Mouse (Mus musculus): ENCODE data around the gene Zfp36. TPM values are rescaled to one million over a fixed set of nuclear protein-coding genes. Genes with fewer than 3 reads are reported as not detected.

Zfp36 gene
- polyA plus RNA-seq, 1 experiment from 2014 or later, result 61.5 TPM

DNA sequence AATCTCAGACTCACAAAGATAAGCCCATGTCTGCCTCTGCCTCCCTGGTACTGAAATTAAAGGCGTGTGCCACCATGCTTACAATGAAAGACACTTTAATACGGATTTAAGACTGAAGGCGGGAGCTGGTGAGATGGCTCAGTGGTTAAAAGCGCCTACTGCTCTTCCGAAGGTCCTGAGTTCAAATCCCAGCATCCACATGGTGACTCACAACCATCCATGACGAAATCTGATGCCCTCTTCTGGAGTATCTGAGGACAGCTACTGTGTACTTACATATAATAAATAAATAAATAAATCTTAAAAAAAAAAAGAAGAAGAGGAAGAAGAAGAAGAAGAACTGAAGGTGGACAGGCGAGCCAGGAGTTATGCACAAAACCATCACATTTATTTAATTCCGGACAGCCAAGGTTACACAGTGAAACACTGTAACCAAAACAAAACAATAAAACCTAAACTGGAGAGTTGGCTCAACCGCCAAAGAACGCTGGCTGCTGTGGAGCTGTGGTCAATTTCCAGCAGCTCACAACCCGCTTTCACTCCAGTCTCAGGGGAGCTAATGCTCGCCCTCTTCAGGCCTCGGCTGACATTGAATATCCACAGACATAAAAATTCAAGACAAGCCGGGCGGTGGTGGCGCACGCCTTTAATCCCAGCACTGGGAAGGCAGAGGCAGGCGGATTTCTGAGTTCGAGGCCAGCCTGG lies 40.7 kb downstream of the Zfp36 start:
- no peaks in the 10 kb centered on the region; the same call in none of the 2 replicates for H3K4me1 ChIP-seq (replicated peaks; ENCODE audit: control insufficient read depth, insufficient read depth, low read length)
- H3K27ac ChIP-seq (ENCODE audit: low read depth, low read length), result peak overlapping the region; percentile 89
- peak; percentile 45 for TF ChIP-seq CTCF (IDR thresholded peaks at IDR 0.05; ENCODE audit: low read depth)
- peak overlapping the region; percentile 87 for H3K4me3 ChIP-seq (ENCODE audit: low read depth, low read length)
- peaks cover 6% of the 10 kb centered on the region; the same call in 1 of the 2 replicates for H3K36me3 ChIP-seq (ENCODE audit: control insufficient read depth, insufficient read depth)
- no peaks in the 10 kb centered on the region for H3K27me3 ChIP-seq (replicated peaks; ENCODE audit: control insufficient read depth, insufficient read depth, low read length)
- 71% methylated on average over 19 of the region's 19 CpGs for WGBS
- H3K4me2 ChIP-seq (replicated peaks; ENCODE audit: low read depth), result peak overlapping the region; percentile 70
- 0 out of 2 replicates have a peak overlapping the region, but pooled peaks have one; percentile 92 for H3K9ac ChIP-seq (ENCODE audit: low read depth, low read length)
- no peaks in the 10 kb centered on the region for H3K9me3 ChIP-seq (ENCODE audit: control insufficient read depth)
- ATAC-seq, result no peak

DNA sequence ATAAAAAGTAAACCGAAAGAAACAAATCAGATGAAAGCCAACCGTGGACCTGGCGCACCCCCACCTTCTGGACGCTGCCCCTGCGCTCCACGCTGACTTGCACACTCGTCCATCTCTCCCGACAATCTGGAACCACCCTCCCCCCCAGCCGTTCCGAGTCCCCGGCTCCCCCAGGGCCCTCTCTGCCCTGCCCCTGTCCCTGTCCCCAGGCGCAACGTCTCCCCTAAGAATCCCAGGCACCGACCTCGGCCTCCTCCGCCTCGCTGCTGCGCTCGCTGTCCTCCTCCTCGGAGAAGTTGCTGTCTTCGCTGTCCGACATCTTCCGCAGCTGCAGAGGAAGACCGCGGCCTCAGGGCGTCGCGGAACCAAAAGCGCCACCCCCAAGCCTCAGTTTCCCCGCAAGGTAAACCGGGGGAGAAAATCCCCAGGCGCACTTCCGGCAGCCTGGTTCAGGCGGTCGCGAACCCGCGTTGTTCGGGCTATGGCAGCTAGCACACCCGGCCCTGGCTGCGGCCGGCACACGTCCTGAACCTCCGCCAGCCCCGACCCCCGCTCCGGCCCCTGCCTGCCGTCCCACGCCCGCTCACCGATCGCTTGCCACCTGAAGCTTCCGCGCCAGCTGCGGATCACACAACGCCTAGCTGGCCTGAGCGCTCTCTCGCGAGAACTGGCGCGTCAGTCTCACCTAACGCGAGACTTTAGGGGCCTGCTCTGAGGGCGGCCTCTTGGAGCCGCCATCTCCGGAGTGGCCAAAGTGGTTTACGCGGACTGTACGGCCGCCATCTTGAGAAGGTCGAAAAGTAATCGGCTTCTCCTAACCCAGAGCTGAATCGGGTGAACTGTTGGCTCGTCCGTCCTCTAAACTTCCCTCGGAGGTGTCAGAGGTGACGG lies 41.7 kb downstream of the Zfp36 start, which contains the start of gene Supt5:
TSS of gene Supt5 (minus strand) at position 639 of the 891 bp plus-strand sequence.
- Histone ChIP-seq H3K36me3 (ENCODE audit: control insufficient read depth, insufficient read depth) (peaks cover 10% of the 10 kb centered on the region), H3K4me2 (replicated peaks; ENCODE audit: low read depth) (peak within 1 kb of the TSS; percentile 70), H3K27me3 (replicated peaks; ENCODE audit: control insufficient read depth, insufficient read depth, low read length) (no peaks in the 10 kb centered on the region), H3K4me3 (ENCODE audit: low read depth, low read length) (peak within 1 kb of the TSS; percentile 87), H3K27ac (ENCODE audit: low read depth, low read length) (peak within 1 kb of the TSS; percentile 89), H3K4me1 (replicated peaks; ENCODE audit: control insufficient read depth, insufficient read depth, low read length) (no peaks in the 10 kb centered on the region; the same call in none of the 2 replicates), H3K9me3 (ENCODE audit: control insufficient read depth) (no peaks in the 10 kb centered on the region), H3K9ac (ENCODE audit: low read depth, low read length) (peak within 1 kb of the TSS; percentile 92)
- WGBS, result under 1% methylated on average over 77 of the region's 77 CpGs
- ATAC-seq, result peak; percentile 97
- TF ChIP-seq CTCF (IDR thresholded peaks at IDR 0.05; ENCODE audit: low read depth), result peak; percentile 24; the same call in 1 of the 2 replicates

DNA sequence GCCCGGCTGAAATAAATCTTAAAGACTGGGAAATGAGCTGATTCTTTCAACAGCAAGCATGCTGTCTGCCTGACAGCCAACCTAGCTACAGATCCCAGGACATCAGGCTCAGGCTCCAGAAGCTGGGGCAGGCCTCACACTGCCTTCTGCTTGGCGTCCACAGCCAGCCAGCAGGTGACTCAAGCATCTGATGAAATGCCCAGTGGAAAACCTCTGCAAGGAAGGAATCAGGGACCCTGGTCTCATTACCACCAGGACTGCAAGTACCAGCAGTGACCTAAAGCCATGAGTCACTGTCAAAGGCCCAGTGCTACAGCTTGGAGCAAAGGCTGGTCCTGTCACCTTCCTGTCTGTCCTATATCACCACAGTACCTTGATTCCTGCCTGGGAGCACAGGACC lies 44.6 kb downstream of the Zfp36 start:
- no peaks in the 10 kb centered on the region; the same call in 1 of the 2 replicates for H3K4me1 ChIP-seq (replicated peaks; ENCODE audit: control insufficient read depth, insufficient read depth, low read length)
- no peak for TF ChIP-seq CTCF (IDR thresholded peaks at IDR 0.05; ENCODE audit: low read depth)
- H3K4me3 ChIP-seq (ENCODE audit: low read depth, low read length), result no peak overlapping the region
- no peaks in the 10 kb centered on the region for H3K9me3 ChIP-seq (ENCODE audit: control insufficient read depth)
- 93% methylated on average over 2 of the region's 2 CpGs for WGBS
- H3K4me2 ChIP-seq (replicated peaks; ENCODE audit: low read depth), result no peak overlapping the region
- H3K27ac ChIP-seq (ENCODE audit: low read depth, low read length), result no peak overlapping the region
- no peaks in the 10 kb centered on the region for H3K27me3 ChIP-seq (replicated peaks; ENCODE audit: control insufficient read depth, insufficient read depth, low read length)
- peaks cover 20% of the 10 kb centered on the region for H3K36me3 ChIP-seq (ENCODE audit: control insufficient read depth, insufficient read depth)
- ATAC-seq, result no peak
- no peak overlapping the region for H3K9ac ChIP-seq (ENCODE audit: low read depth, low read length)

DNA sequence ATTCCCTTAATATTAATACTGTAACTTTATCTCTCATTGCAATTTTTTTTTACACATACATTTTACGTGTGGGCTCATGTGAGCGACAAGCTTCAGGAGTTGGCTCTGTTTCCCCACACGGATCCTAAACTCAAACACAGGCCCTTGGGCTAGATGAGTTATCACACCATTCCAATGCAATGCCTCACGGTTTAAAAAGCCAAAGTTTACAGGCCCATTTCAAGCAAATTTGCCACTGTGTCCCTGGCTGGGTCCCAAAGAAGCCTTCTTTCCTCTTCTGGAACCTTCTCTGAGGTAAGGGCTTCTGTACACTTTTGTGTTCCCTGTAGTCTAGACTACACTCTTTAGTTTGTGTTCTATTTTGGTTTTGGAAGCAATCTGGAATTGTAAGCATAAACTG lies 45.5 kb downstream of the Zfp36 start:
- TF ChIP-seq CTCF (IDR thresholded peaks at IDR 0.05; ENCODE audit: low read depth), result no peak
- H3K9ac ChIP-seq (ENCODE audit: low read depth, low read length), result no peak overlapping the region
- no peaks in the 10 kb centered on the region; the same call in 1 of the 2 replicates for H3K4me1 ChIP-seq (replicated peaks; ENCODE audit: control insufficient read depth, insufficient read depth, low read length)
- H3K9me3 ChIP-seq (ENCODE audit: control insufficient read depth), result no peaks in the 10 kb centered on the region
- H3K4me3 ChIP-seq (ENCODE audit: low read depth, low read length), result no peak overlapping the region
- H3K27ac ChIP-seq (ENCODE audit: low read depth, low read length), result no peak overlapping the region
- peaks cover 30% of the 10 kb centered on the region for H3K36me3 ChIP-seq (ENCODE audit: control insufficient read depth, insufficient read depth)
- WGBS, result 88% methylated on average over 4 of the region's 4 CpGs
- no peaks in the 10 kb centered on the region for H3K27me3 ChIP-seq (replicated peaks; ENCODE audit: control insufficient read depth, insufficient read depth, low read length)
- no peak for ATAC-seq
- H3K4me2 ChIP-seq (replicated peaks; ENCODE audit: low read depth), result no peak overlapping the region

DNA sequence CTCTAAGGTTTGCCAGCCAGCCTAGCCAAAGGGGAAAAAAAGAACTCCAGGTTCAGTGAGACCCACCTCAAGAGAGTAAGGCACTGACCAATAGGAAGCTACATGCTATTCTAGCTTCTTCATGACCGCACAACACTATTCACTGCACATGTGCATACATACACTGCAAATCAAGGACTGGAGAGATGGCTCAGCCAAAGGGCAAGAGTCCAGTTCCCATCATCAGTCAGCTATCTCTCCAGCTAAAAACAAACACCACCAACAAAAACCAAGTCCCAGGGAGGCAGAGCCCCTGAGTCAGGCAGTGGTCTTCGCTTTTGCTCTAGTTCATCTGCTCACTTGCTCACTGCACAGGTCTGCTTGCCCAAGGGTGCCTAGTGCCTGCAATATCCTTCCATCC lies 51.8 kb downstream of the Zfp36 start:
- Histone ChIP-seq H3K4me3 (ENCODE audit: low read depth, low read length) (no peak overlapping the region), H3K9me3 (ENCODE audit: control insufficient read depth) (no peaks in the 10 kb centered on the region)

More for the DNA sequence above, 51.8 kb downstream of the Zfp36 start:
- no peak for TF ChIP-seq CTCF (IDR thresholded peaks at IDR 0.05; ENCODE audit: low read depth)
- H3K9ac ChIP-seq (ENCODE audit: low read depth, low read length), result no peak overlapping the region
- H3K4me2 ChIP-seq (replicated peaks; ENCODE audit: low read depth), result no peak overlapping the region
- WGBS, result 92% methylated on average over 2 of the region's 2 CpGs
- H3K27me3 ChIP-seq (replicated peaks; ENCODE audit: control insufficient read depth, insufficient read depth, low read length), result no peaks in the 10 kb centered on the region
- ATAC-seq, result no peak
- no peak overlapping the region; the same call in 1 of the 2 replicates for H3K27ac ChIP-seq (ENCODE audit: low read depth, low read length)
- H3K4me1 ChIP-seq (replicated peaks; ENCODE audit: control insufficient read depth, insufficient read depth, low read length), result no peaks in the 10 kb centered on the region
- peaks cover 79% of the 10 kb centered on the region for H3K36me3 ChIP-seq (ENCODE audit: control insufficient read depth, insufficient read depth)

Other genes starting within 250 kb of the Zfp36 start
- gene Fbl, start 210.5 kb downstream of the Zfp36 start, polyA plus RNA-seq (2015; fragmentation: Nextera tagmentation; extraction: Ambion mirVana), result 60.6 and 67.1 TPM in 2 replicates
- 7.0 and 8.2 TPM in 2 replicates for gene Dyrk1b, start 200.8 kb downstream of the Zfp36 start, polyA plus RNA-seq (2015; fragmentation: Nextera tagmentation; extraction: Ambion mirVana)
- 3.1 and 3.7 TPM in 2 replicates for gene Eid2, start 112.4 kb downstream of the Zfp36 start, polyA plus RNA-seq (2015; fragmentation: Nextera tagmentation; extraction: Ambion mirVana)
- gene Eid2b, start 102.5 kb downstream of the Zfp36 start, polyA plus RNA-seq (2015; fragmentation: Nextera tagmentation; extraction: Ambion mirVana), result 6.8 and 7.0 TPM in 2 replicates
- 0.24 TPM in 1 of 2 replicates, not detected in the other for gene Selenov, start 89.1 kb downstream of the Zfp36 start, polyA plus RNA-seq (2015; fragmentation: Nextera tagmentation; extraction: Ambion mirVana)
- 0.90 and 0.95 TPM in 2 replicates for gene Dll3, start 78.0 kb downstream of the Zfp36 start, polyA plus RNA-seq (2015; fragmentation: Nextera tagmentation; extraction: Ambion mirVana)
- 68.8 and 69.7 TPM in 2 replicates for gene Timm50, start 68.2 kb downstream of the Zfp36 start, polyA plus RNA-seq (2015; fragmentation: Nextera tagmentation; extraction: Ambion mirVana)
- gene Supt5, start 41.5 kb downstream of the Zfp36 start, polyA plus RNA-seq (2015; fragmentation: Nextera tagmentation; extraction: Ambion mirVana), result 32.5 and 34.6 TPM in 2 replicates
- gene Rps16, start 29.6 kb downstream of the Zfp36 start, polyA plus RNA-seq (2015; fragmentation: Nextera tagmentation; extraction: Ambion mirVana), result 695 and 702 TPM in 2 replicates
- gene Plekhg2, start 7.7 kb downstream of the Zfp36 start, polyA plus RNA-seq (2015; fragmentation: Nextera tagmentation; extraction: Ambion mirVana), result 10.6 and 11.9 TPM in 2 replicates
- gene Med29, start 12.5 kb upstream of the Zfp36 start, polyA plus RNA-seq (2015; fragmentation: Nextera tagmentation; extraction: Ambion mirVana), result 42.7 and 44.2 TPM in 2 replicates
- gene Paf1, start 12.7 kb upstream of the Zfp36 start, polyA plus RNA-seq (2015; fragmentation: Nextera tagmentation; extraction: Ambion mirVana), result 54.6 and 60.6 TPM in 2 replicates
- gene Gmfg, start 57.2 kb upstream of the Zfp36 start, polyA plus RNA-seq (2015; fragmentation: Nextera tagmentation; extraction: Ambion mirVana), result 33.6 and 35.0 TPM in 2 replicates
- 0.55 and 0.82 TPM in 2 replicates for gene Lrfn1, start 71.7 kb upstream of the Zfp36 start, polyA plus RNA-seq (2015; fragmentation: Nextera tagmentation; extraction: Ambion mirVana)
- gene Ifnl2, start 130.2 kb upstream of the Zfp36 start, polyA plus RNA-seq (2015; fragmentation: Nextera tagmentation; extraction: Ambion mirVana), result not detected in 2 replicates
- not detected in 2 replicates for gene Ifnl3, start 142.6 kb upstream of the Zfp36 start, polyA plus RNA-seq (2015; fragmentation: Nextera tagmentation; extraction: Ambion mirVana)
- gene Sycn, start 160.6 kb upstream of the Zfp36 start, polyA plus RNA-seq (2015; fragmentation: Nextera tagmentation; extraction: Ambion mirVana), result 17.0 and 23.4 TPM in 2 replicates
- not detected in 2 replicates for gene Nccrp1, start 167.0 kb upstream of the Zfp36 start, polyA plus RNA-seq (2015; fragmentation: Nextera tagmentation; extraction: Ambion mirVana)
- gene Samd4b, start 217.9 kb upstream of the Zfp36 start, polyA plus RNA-seq (2015; fragmentation: Nextera tagmentation; extraction: Ambion mirVana), result 12.4 and 13.4 TPM in 2 replicates
- gene Pak4, start 217.9 kb upstream of the Zfp36 start, polyA plus RNA-seq (2015; fragmentation: Nextera tagmentation; extraction: Ambion mirVana), result 17.2 and 19.7 TPM in 2 replicates

Measured in intestine, postnatal 0 days (tissue).